Mouse (Mus musculus) spleen, embryonic (tissue): ENCODE measurements around the gene Galc.

Experiments used
- CTCF ChIA-PET: fragments of 350-600 bp; sonication (Branson Sonifier 250); formaldehyde crosslinking; loops from one replicate; lab custom pipeline; 2022; lab: Charles Lee

Gene Galc

GRCm38 (mm10) chr12:98187186-98187899 lies 71.9 kb downstream of the Galc start:
- CTCF ChIA-PET: no interaction called here

- CTCF ChIA-PET: no interaction called here
These were observed 77.5 kb downstream of the Galc start for GRCm38 (mm10) chr12:98181729-98182128.

GRCm38 (mm10) chr12:98180807-98181206 lies 78.5 kb downstream of the Galc start:
- CTCF ChIA-PET: no interaction called here

GRCm38 (mm10) chr12:98180235-98180800 lies 78.9 kb downstream of the Galc start:
- CTCF ChIA-PET: no interaction called here

DNA sequence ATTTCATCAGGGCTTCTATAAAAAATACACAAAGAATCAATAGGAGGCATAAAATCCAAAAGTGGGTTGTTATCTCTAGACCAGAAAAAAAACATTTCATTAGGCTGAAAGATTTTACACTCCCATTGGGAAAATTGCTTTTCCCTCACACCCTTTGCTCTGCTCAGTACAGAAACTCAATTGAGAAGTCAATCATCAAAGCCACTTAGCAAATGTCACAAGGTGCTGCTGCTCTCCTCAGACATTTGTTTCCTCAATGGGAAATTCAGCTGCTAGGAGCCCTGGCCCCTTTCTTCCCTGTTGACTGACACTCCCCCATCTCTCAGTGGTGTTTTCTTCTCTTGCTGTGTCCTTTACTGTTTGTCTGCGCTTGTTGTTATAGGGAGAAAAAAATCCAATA lies 79.8 kb downstream of the Galc start:
- CTCF ChIA-PET: no interaction called here

DNA sequence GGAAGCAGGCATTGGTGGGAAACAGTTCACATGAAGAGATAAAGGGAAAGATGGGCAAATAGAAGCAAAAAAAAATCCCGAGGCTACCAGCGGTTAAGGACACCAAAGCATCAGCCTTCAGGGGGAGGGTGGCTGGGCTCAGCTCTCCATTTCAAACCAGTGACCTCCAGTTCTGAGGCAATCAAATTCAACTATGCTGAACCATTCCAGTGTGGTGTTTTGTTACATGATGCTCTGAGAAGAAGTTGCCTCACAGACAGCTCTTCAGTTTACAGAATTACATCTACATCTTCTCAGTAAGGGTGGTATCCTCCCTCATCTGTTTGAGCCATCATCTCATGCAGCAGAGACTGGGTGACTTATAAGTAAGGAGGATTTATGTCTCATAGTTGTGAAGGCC lies 82.6 kb downstream of the Galc start:
- CTCF ChIA-PET: no interaction called here

DNA sequence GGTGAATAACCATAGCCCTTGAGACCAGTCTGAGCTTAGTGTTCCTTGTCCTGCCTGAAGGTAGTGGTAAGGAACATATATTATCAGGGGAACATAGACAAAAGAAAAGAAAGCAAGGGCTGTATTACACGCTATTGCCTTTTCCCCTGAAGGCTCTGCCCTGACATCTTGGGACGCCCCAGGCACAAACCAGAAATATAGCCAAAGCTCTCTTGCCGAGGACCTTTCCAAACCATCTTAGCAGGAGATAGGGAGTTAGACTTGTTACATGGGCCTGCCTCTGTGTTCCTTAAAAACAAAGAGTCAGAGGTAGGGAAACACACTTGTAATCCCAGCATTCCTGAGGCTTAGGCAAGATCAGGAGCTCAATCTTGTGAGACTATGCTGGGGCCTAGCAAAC lies 97.4 kb downstream of the Galc start:
- CTCF ChIA-PET: no interaction called here

- CTCF ChIA-PET: no interaction called here
These were observed 98.4 kb downstream of the Galc start for GRCm38 (mm10) chr12:98160867-98161266.
